Mouse (Mus musculus): ENCODE data around the gene Bnipl. TPM values are rescaled to one million over a fixed set of nuclear protein-coding genes. Genes with fewer than 3 reads are reported as not detected.

Gene Bnipl
- total RNA-seq, 2 experiments from 2014 or later, result not detected

DNA sequence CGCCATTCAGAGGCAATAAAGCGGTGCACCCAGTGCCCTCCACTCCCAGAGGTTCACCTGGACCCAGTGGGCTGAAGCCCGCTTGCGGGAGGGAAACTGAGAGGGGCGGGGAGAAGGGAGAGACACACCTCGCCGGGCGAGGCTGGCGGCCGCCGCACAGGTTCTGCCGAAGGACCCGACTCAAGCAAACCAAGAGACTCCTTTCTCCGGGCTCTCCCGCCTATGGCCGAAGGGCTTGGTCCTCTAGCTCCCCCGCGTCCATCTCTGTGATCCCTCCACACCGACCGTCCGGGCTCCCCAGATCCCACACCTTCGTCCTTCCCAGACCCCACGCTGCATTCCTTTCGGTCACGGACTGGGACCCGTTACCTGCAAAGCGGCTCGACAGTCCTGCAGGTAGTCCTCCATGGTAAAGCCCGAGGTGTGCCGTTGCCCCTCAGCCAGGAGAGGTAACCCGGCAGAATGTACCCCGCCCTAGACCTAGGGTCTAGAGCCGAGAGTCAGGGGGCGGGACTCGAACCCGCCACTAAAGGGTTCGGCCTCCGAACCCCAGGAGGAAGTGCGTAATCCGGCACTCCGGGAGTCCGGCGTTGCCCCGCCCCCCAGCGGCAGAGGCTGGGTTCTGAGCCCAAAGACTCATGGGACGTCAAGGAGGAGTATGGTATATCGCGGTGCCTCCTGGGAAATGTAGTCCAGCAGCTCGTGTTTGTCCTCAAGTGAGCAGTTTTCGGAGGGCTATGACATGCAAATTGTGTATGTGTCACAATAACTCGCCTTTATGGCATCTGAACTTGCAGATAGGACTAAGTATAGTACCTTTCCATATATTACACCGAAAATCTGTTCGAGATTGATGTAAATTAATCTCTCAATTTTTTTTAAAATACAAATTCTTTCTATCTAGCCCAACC lies 30.5 kb upstream of the Bnipl start, which contains the start of the genes Mindy1 and Prune1:
Mindy1 (plus strand) TSS at position 130 of the 911 bp plus-strand sequence.
Prune1 (minus strand) TSS at position 861 of the 911 bp plus-strand sequence.
- peak; percentile 99 for DNase-seq
- intact Hi-C loops (cut with DNase I), result loop anchor here (2.0 kb wide), 1 partner anchor 33 kb away; the partner anchor contains the start of gene Cers2

DNA sequence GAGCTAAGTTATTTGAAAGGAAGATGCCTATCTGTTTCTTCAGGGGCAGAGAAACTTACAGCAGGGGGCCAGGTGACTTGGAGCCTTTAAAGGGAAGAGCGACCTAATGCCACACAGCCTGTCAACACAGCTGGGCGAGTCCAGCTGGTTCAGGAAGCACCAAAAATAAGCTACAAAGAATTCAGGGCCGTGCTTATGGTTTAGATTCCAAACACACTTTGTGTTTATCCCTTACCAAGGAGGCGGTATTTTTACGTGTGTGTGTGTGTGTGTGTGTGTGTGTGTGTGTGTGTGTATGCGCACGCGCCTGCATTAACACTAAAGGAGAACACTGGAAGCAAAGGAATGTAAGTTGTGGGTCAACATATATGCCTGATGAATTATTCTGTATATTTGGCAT lies 29.8 kb upstream of the Bnipl start:
- peak; percentile 36 to 47 for DNase-seq
- intact Hi-C loops (cut with DNase I), result no loop called here

DNA sequence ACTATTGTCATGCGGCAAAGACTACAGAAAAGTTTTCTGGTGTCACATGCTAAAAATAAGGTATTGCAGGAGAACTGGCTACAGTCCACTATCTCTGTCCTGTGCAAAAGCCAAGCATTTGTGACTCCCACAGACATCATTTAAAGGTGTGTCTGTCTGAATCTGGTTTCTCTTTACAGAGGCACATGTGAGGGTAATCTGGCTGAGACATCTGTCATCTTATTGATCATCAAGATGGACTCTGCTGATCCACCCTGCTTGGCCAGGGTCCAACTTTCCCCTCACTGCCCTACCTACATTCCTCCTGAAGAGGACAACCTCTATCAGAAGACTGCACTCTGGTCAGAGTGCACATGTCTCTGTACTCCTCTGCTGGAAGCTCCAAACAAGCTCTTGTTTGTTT lies 26.2 kb upstream of the Bnipl start:
- intact Hi-C loops (cut with DNase I), result no loop called here
- DNase-seq, result peak; percentile 49 to 59

DNA sequence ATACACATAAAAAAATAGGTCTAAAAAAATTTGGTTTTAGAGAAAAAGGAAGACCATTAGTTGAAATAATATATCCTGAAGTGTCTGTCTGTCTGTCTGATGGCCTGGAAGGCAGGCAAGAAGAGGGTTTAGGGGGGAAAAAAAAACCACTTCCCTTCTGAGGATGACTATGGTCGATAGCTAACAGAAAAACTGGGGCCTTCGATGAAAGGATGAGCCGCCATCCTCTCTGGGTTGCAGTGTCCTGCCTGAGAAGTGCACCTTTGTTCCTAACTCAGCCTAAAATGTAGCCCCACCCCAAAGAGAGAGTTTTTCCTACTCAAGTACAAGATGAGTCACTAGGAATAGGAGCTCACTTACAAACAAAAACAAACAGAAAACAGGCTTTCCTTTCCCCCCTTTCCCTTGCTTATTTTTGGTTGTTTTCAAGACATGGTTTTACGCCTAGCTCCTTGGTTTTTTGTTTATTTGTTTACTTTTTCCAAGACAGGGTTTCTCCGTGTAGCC lies 25.5 kb upstream of the Bnipl start:
- intact Hi-C loops (cut with DNase I), result no loop called here

DNA sequence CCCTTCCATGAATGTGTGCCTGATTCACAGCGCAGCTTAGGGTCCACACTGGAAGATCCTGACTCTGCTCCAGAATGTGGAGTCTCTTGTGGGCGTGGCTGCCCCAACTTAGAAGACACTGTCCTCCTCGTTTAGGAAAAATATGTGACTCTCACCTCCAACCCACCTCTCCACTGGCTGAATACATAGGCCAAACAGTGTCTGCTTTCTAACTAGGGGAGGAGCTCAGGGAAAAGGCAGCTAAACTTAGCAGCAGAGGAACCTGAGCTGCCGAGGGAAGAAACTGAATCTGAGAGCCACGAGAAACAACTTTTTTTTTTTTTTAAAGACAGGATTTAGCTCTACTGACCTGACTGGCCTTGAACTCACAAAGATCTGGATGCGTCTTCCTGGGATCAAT lies 24.2 kb upstream of the Bnipl start:
- DNase-seq, result no peak

More for the DNA sequence above, 25.5 kb upstream of the Bnipl start:
- DNase-seq, result no peak

DNA sequence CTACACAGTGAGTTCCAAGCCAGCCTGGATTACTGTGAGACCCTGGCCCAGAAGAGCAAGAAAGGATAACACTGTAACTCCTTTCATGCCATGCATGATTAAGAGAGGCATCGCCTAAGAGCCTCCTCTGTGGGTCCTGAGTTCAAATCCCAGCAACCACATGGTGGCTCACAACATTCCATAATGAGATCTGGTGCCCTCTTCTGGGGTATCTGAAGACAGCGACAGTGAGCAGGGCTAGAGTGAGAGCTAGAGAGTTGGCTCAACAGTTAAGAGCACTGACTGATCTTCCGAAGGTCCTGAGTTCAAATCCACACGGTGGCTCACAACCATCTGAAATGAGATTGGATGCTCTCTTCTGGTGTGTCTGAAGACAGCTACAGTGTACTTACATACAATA lies 23.5 kb upstream of the Bnipl start:
- DNase-seq, result no peak
- intact Hi-C loops (cut with DNase I), result no loop called here

More for the DNA sequence above, 24.2 kb upstream of the Bnipl start:
- intact Hi-C loops (cut with DNase I), result no loop called here

DNA sequence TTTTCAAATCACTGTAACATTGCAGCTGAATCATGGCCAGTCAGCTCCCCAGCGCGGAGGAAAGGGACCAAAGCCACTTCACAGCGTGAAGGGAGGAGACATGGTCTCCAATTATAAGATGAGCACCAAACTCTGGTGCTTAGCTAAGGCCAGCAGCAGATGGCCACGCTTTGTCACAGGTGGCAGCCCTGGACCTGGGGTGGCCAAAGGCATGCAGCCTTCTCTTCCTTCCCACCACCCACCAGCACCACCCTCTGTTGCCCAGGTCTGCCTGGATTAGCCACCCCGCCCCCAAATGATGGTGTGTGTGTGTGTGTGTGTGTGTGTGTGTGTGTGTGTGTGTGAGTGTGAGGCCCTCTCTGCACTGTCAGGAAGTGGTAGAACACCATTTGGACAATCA lies 22.5 kb upstream of the Bnipl start:
- no peak for DNase-seq
- intact Hi-C loops (cut with DNase I), result no loop called here

DNA sequence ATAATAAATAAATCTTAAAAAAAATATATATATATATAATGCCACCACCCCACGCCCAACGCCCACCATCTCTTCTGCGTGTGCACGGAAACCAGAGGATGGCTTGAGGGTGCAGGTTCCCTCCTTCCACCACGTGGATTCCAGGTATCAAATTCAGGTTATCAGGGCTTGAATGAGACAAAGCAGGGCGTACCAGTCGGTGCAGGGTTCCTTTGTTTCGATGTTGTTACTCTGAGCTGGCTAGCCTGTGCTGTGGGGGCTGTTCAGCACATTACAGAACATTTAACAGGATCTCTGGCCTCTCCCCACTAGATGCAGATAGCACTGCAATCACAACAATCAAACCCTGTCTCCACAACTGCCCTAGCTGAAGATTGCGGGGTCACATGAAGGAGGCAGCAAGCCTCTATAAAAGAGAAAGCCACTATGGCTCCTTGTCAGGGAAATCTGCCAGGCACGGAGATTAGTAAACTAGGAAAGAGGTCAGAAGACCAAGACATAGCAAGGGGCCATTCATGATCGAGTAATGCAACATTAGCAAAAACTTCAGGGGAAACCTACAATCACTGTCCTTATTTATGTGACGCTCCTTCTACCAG lies 19.9 kb upstream of the Bnipl start:
- intact Hi-C loops (cut with DNase I), result no loop called here
- DNase-seq, result no peak

DNA sequence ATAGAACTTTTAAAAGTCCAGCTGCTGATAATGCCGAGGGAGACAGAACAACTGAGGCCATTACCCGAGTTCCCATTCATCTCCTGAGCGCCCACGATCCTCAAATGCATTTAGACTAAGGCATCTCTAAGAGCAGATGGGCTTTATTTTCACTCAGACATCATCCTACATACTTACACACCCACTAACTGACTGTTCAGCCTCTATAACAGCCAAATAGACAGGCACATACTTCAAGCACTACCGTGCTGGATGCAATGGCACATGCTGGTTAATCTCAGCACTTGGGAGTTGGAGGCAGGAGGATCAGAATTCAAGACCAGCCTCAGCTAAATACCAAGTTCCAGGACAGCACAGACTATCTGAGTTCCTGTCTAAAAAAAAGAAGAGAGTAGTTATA lies 18.8 kb upstream of the Bnipl start:
- intact Hi-C loops (cut with DNase I), result no loop called here
- DNase-seq, result no peak

DNA sequence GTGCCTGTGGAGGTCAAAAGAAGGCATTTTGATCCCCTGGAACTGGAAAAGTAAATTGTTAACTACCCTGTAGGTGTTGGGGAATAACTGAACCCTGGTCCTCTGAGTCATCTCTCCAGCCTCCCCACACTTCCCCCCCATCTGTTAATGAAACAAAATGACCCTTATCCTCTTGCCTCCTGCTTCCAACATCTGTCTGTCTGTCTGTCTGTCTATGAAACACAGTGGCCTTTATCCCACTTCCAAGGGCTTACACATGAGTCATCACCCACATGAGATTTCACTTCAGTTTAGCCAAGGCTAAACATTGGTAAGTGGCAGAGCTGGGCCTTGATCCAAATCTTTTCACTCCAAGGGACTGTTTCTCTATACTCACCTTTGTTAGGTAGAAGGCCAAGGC lies 16.9 kb upstream of the Bnipl start:
- intact Hi-C loops (cut with DNase I), result no loop called here
- DNase-seq, result no peak

DNA sequence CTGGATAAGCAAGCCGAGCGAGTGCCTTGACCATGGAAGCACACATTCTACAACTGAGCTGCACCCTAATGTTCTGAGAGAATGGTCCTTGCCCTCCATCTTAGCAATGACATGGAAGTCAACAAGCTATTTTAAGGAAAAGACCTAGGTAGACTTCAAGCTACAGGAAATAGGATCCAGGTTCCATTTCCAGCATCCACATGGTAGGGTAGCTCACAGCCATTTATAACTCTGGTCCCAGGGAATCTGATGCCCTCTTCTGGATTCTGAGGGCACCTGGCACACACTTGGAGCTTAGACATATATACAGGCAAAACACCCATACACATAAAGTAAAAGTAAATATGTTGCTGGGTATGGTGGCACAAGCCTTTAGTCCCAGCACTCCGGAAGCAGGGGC lies 15.1 kb upstream of the Bnipl start:
- no peak for DNase-seq
- intact Hi-C loops (cut with DNase I), result no loop called here

DNA sequence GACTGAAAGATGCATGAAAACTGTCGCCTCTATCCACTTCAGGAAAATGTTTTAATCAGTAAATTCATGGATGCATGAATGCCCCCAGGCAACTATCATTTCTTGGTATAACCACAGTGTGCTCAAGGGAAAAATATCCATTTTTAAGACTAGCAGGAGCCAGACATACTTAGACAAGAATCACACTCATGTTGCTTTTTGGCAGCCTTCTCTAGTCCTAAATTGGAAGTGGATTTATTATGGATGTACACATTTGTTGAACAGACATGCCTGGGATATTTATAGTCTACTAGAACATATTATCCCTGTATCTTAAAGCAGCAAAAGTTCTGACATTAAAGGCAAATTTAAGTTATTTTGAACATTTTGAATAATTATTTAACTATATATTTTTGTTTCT lies 13.7 kb upstream of the Bnipl start:
- no peak for DNase-seq
- intact Hi-C loops (cut with DNase I), result no loop called here

DNA sequence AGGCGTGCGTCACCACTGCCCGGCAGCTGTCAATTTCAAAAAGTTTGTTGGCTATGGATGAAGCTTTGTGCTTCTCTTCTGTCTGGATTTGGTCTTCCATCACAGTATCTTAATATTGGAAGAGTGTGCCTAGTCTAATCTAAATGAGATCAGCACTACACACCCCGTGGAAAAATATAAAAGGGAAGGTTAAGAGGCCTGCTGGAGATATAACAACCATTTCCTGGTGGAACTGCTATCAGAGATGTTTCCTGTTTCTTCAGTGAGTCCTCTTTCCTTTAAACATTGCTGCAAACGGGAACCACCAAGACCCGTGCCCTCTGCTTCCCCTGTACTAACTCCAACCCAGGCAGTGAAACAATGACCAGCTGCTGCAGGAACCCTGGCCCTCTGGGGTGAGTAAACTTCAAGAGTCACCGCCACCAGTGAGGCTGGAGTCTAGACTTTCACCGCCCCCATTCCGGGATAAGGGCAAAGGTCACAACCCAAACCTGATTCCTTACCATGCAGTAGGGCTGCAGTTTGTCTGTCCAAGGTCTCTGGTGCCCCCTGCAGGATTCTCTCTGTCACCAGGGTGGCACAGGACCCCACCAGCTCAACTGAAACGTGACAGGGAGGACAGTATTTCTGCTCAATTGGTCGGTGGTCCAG lies 12.2 kb upstream of the Bnipl start:
- DNase-seq, result peak; percentile 80 to 82
- intact Hi-C loops (cut with DNase I), result loop anchor here (1.0 to 2.0 kb wide), 2 partner anchors 46 to 121 kb away; partner anchors contain the start of genes Gabpb2 and Tnfaip8l2

DNA sequence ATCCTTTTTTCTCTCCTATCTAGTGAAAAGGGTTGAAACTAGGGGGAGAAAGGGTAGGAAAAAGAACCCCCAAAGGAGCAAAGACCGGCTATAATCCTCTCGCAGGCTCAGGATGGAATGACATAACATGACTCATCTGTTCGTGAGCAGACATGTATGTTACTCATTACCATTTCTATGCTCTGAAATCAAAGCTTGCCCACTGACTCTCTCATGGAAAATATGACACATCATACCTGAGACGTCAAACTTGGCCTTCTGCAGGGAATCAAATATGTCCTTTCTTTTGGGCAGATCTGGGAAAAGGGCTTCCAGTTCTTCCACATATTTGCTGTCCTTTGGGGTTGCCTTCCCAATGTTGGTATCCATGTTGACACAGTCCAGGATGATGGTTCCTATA lies 11.0 kb upstream of the Bnipl start:
- intact Hi-C loops (cut with DNase I), result loop anchor here (2.0 kb wide), 1 partner anchor 45 kb away; the partner anchor contains the start of gene Gabpb2
- DNase-seq, result no peak

DNA sequence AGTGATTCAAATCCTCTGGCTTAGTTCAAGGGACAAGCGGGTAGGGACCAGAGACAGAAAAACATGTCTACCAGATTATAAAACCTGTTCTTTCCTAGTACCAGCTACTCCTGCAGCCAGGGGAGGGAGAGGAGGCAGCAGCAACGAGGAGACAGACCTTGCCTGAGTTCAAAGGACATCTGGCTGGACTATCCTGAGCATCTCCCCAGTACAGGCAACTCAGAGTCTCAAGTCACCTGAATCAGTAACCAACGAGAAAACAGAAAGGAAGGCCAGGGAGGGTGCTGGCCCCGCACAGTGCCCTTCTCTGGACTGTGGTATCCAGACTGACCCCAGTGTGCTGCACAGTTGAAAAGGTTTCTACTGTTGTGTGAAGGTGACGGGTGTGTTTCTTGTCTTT lies 5.9 kb upstream of the Bnipl start:
- intact Hi-C loops (cut with DNase I), result no loop called here
- no peak for DNase-seq

DNA sequence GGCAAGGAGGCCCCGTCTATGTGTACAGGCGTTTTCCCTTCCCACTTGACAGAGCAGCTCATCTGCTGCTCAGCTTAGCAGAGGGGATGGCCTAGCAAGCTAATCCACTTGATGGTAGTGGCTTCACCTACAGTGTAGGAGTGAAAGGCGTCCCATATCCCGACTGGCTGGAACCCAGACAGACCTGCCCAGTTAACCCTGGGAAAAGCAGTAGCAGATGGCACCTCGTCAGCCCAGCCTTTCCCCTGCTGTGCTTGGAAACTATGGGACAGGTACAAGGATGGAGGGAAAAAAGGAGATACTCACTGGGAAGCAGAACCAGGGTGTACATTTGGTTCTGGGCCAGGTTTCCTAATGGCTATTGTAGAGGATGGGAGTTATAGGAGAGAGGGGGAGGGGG lies 632 bp downstream of the Bnipl start:
- intact Hi-C loops (cut with DNase I), result no loop called here
- DNase-seq, result no peak

DNA sequence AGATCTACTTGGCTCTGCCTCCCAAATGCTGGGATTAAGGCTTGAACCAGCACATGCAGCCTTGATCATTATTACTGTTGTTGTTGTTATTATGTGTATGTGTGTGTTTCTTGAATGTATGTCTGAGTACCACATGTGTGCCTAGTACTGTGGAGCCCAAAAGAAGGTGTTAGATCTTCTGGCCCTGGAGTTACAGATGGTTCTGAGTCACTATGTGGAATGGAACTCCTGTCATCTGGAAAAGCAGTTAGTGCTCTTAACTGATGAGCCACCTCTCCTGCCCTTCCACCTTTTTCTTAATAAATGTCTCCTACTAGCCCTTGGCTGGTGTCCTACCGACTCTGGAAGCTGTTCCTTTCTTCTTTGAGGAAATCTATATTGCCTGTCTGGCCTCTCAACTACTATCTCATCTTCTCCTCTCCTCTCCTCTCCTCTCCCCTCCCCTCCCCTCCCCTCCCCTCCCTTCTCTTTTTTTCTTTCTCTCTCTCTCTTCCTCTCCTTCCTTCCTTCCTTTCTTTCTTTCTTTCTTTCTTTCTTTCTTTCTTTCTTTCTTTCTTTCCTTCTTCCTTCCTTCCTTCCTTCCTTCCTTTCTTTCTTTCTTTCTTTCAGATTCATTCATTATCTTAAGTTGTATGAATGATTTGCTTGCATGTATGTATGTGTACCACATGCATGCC lies 3.2 kb downstream of the Bnipl start:
- DNase-seq, result no peak
- intact Hi-C loops (cut with DNase I), result no loop called here

DNA sequence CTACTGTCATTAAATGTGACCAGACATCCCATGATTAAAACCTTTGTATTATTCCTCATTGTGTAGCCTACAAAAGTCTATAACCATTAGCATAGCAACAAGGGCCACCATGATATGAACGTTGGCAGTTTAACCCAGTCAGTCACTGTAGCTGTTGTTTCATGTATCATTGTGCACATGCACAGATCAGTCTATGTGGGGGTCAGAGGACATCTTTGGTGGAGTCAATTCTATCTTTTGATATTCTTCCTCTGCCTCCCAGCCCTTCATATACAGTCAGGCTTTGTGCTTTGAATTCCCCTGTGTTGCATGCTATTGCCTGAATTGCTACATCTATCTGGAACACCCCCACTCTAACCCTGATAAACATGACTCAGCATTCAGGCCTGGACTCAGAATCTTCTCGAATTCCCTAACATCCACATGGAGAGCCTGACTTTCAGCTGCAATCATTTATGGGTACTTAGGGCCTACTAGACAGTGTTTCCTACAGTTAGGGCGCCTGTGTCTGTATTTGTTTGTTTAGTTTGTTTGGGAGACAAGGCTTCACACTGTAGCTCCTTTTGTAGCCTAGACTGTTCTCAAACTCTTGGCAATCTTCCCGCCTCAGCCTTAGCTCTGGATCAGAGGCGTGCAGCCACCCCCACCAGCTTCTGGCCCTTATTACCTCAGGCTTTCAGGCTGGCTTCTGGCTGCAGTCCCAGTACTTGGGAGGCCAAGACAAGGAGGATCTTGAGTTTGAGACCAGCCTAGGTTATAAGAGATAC lies 4.3 kb downstream of the Bnipl start:
- peak; percentile 48 to 59 for DNase-seq
- intact Hi-C loops (cut with DNase I), result no loop called here

DNA sequence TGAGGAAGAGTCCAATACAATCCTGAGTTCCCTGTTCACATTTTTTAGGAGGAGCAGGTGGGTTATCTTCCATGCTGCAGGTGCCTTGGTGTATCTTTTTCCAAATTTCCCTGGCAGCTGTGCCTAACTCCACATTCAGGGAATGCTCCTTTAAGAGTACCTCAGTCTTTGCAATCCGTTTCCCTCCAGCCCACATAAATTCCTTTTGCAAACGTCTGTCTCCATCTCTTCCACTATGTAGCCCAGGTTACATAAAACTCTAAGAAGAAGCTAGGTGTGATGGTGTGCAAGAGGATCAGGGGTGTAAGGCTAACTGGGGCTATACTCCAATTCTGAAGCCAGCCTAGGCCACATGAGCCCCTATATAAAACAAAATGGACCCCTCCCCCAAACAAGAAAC lies 7.9 kb downstream of the Bnipl start:
- DNase-seq, result no peak
- intact Hi-C loops (cut with DNase I), result no loop called here

DNA sequence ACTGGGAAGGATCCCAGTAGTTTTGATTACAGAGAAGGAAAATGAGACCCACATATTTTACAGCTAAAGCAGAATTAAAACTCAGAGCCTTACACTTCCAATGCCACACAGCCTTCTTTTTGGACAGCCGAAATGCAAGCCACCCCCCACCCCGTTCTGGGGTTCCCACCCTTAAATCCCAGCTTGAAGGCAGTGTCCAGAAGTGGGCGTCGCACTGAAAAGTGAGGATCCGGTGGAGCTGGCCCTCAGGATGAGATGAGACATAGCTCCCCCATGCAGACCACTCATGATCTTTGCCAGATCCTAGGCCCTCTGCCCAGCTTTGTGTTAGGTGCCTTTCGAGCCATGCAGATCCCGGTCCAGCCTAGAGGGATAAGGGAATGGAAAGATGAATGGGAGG lies 9.5 kb downstream of the Bnipl start, which contains the start of gene Gm128:
Gm128 (minus strand) TSS at position 101 of the 400 bp plus-strand sequence.
- no peak for DNase-seq

More for the DNA sequence above, 9.5 kb downstream of the Bnipl start, which contains the start of gene Gm128:
- intact Hi-C loops (cut with DNase I), result no loop called here
